Mouse (Mus musculus) heart, postnatal 4 days (tissue): ENCODE data around the gene Mettl2. TPM values are rescaled to one million over a fixed set of nuclear protein-coding genes. Genes with fewer than 3 reads are reported as not detected.
"Not testable (repeated sequence)": the region's sequence is repeated elsewhere in the genome, so short reads cannot be mapped to it uniquely, and the experiment has no call there.

ENCODE experiments used
- DNase-seq: peaks from one replicate; pipeline ENCODE4 v3.0.0; 2021
- total RNA-seq, 2 experiments: library from RNA; stranded (reverse); gene quantifications; 2 replicates each; pipeline ENCODE4 v1.2.3; 2021

Gene Mettl2
- 10 to 100 TPM; 16.2 TPM for total RNA-seq

DNA sequence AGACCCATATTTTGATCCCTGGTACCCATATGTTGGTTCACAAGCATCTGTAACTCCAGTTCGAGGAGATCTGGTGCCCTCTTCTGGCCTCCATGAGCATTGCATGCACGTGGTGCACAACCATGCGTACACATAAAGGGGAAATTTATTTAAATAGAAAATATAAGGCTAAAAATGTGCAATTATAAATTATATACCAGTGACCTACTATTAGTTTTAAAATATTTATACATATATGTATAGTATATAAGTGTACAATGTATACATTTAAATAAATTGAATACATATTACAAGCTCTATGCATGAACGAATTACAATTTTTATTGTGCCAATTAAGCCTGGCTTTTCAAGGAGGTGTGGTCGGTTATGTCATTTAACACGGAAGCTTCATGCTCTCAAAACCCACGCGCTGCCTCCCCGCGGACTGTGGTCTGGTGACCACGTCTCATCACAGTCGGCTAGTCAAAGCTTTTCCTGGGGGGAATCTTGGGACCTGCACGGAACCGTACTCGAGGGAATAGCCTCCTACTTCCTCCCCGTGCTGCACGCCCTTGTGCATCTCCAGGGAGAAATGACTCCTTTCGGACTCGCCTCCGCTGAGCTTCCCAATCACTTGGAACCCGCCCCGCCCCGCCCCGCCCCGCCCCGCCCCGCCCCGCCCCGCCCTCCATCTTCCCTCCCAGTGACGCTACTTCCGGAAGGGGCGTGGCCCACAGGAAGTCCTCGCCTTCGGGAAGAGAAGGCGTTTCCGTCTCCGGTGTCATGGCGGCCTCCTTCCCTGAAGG is at the start of gene Mettl2:
TSS of gene Mettl2 (plus strand) at position 691 of the 785 bp plus-strand sequence.
- peak; percentile 89 for DNase-seq

DNA sequence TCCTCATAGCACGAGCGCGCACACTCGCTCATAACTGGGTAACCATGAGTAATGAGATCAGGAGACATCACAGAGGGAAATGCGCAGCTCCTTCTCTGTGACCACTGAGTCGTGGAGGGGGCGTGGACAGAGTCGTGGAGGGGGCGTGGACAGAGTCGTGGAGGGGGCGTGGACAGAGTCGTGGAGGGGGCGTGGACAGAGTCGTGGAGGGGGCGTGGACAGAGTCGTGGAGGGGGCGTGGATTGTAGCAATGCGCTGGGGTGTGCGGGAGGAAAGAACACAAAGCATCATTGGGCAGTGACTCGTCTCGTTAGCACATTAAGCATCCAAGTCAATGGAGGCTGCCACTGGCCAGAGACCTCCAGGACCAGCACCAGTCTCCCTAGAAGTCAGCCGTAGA is 13.8 kb upstream of the Mettl2 start:
- DNase-seq = not testable (repeated sequence)

DNA sequence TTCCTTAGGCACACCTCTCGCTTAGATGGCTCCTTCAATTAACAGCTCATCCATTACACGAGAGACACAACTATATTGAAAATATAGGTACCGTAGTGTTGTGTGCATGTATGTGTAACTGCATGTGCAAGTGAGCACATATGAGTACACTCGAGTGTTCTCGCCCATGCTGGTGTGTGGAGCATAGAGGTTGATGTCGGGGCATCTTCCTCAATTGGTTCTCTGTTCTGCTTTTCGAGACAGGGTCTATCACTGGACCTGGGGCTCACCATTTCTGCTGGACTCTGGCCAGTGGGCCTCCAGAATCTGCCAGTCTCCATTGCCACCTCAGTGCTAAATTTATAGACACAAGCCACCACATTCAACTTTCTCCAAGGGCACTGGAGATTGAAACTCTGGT is 8.4 kb upstream of the Mettl2 start:
- DNase-seq = no peak

DNA sequence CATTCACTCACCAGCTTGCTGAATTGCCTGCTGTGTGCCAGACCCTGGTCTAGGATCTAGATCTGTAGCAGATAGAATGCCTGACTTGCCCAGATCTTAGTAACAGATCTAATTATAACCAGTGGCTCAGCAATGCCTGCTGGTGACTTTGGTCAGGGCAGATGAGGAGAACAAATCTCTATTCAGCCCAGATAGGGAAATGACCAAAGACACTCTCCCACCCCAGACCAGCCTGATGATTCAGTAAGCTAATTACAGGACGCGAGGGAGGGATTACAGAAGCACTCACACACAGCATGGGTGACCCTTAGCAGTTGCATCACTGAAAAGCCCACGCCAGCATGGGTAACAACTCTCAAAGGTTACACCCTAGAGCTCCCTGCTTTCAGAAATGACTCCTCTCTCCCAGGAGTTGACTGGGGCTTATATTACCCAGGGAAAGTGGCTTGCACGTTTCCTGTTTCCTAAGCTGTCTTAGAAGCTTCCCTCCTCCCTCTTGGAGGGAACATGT is 5.6 kb upstream of the Mettl2 start:
- no peak for DNase-seq

DNA sequence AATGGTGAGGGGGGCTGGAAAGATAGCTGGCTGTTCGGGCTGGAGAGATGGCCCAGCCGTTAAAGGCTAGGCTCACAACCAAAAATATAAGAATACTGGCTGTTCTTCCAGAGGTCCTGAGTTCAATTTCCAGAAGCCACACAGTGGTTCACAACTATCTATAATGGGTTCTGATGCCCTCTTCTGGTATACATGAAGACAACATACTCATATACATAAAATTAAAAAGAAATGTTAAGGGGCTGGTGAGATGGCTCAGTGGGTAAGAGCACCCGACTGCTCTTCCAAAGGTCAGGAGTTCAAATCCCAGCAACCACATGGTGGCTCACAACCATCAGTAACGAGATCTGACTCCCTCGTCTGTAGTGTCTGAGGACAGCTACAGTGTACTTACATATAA is 4.4 kb upstream of the Mettl2 start:
- DNase-seq = not testable (repeated sequence)

DNA sequence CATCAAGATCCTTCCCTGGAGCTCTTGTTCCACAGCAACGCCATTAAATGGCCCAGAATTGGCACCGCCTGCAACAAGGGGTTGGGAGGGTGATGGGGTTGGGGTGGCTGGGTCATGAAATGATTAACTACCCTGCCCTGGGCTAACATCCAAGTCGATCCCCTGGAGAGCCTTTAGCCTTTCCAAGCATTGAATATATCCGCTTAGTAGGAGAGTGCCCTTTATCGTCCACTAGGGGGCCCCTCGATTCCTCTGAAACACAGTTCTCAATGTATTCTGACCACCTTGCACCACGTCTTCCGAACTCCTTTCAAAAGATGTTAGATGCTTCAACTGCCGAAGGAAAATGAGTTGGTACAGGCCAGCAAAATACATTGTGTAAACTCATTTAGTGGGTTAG is 2.2 kb upstream of the Mettl2 start:
- peak; percentile 52 for DNase-seq

DNA sequence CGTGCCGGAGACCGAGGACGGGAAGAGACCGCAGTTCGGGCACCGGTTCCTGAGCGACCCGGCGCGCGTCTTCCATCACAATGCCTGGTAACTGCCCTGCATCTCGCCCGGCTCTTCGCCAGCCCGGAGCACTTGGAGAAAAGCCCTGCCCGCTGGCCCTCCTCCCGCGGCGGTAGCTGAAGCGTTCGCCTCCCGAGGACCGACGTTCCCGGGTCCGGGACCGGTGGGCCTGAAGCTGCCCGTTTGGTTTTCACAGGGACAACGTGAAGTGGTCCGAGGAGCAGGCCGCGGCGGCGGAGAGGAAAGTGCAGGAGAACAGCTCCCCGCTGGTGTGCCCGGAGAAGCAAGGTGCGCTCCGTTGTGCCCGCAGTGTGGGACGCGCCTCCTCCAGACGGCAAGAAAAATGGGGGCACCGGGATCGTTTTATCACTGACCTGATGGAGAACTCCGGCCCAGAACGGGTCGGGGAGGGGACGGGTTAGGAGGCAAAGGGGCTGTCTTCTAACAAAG is 350 bp downstream of the Mettl2 start:
- no peak for DNase-seq

DNA sequence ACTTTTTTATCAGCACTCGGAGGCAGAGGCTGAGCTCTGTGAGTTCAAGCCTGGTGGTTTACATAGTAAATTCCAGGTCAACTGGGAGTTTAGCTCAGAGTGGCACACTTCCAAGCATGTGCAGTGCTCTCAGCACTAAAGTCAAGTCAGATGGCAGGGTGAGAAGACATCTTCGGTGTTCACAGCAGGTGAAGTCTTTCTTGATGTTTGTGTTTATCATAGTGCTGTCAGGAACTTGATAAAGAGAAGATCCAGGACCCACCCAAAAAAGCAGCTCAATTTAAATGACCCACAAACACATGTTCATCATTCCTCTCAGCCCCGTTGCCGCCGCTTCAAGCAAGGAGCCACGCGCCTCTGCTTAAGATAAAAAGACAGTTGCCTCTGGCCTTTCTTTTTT is 9.5 kb downstream of the Mettl2 start:
- DNase-seq = no peak

DNA sequence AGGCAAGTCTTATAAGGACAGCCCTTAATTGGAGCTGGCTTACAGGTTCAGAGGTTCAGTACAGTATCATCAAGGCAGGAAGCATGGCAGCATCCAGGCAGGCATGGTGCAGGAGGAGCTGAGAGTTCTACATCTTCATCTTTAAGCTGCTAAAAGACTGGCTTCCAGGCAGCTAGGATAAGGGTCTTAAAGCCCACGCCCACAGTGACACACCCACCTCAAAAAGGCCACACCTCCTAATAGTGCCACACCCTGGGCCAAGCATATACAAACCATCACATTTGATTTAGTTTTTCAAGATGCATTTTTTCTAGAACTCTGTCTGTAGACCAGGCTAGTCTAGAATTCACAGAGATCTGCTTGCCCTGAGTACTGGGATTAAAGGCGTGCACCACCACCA is 11.0 kb downstream of the Mettl2 start:
- DNase-seq = not testable (repeated sequence)

DNA sequence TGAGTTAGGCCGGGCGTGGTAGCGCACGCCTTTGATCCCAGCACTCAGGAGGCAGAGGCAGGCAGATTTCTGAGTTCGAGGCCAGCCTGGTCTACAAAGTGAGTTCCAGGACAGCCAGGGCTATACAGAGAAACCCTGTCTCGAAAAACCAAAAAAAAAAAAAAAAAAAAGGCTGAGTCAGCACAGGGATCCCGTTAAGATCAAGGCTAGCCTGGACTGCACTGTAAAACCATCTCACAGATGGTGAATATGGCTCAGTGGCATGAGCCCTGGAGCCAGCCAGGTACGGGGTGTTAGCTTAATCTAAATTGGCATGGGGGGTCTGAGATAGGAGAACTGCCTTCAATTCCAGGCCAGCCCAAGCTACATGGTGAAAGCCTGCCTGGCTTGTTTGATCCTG is 14.3 kb downstream of the Mettl2 start:
- DNase-seq = not testable (repeated sequence)

DNA sequence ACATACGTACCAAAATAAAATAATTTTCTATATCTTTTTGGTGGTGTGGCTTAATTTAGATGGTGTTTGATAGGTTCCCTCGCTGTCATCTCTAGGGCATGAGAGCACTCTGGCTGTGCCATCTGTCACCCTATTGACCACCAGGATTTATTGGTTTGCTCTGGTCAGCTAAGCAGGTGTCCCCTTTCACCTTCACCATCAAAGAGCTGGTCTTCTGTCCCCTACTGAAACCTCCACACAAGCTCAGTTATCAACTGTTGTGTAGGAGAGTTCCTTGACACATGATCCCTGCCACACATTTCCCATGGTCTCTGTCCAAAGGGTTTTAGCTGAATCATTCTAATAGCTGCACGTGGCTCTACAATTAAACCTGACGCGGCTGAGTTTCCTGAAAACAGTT is 14.9 kb downstream of the Mettl2 start:
- no peak for DNase-seq

DNA sequence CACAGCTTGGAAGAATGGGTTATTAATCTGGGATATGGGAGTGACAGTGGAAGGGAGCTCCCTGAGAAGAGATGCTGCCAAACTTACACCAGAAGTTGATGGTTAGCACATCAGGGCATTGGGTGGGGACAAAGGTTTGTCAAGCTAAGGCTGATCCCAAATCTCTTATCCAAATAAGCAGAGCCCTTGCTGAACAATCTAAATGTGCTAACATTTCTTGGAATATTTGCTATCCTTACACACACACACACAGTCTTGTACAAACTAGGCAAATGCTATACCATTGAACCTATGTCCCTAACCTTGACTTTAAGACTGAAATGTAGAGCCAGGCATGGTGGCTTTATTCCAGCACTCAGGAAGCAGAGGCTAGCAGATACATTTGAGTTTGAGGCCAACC is 17.3 kb downstream of the Mettl2 start:
- DNase-seq = no peak

DNA sequence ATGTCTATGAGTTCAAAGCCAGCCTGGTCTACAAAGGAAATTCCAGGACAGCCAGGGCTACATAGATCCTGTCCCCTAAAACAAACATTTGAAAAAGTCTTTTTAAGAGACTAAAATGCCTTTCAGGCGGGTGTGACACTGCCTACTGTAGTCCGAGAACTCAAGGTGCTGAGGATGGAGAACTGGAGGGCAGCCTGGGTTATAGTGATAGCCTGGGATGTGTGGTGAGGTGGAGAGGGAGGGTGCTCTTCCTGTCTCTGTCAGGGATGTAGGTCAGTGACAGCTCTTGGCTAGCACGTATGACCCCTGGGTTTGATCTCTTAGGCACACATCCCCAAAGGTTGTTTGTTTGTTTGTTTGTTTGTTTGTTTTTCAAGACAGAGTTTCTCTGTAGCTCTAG is 17.9 kb downstream of the Mettl2 start:
- DNase-seq = no peak

DNA sequence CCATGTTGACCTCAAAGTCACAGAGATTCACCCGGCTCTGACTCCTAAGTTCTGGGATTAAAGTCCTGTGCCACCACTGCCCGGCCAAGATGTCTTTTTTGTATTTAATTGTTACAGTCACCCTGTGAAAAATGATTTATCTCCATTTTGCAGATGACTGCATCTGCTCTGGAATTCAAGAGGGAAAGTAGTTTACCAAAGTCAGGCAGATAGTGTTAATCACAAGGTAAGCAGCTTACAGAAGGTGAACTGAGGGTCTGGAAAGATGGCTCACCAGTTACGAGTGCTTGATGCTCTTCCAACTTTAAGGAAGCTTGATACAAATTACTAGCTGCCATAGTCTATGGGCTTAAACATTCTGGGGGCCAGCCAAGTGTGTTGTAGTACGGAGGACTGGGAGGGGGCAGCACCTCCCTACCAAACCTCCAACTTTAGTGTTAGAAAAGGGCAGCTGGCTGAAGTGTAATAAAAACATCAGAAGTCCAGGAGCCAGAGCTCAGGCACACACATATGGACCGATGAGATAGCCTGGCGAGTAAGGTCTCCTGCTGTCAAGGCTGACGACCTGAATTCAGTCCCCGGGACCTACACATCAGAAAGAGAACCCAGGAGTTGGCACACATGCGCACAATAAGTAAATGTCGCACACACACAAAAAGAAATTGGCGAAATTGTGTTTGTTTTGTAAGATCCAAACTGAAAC is 18.4 kb downstream of the Mettl2 start:
- peak; percentile 26 for DNase-seq

DNA sequence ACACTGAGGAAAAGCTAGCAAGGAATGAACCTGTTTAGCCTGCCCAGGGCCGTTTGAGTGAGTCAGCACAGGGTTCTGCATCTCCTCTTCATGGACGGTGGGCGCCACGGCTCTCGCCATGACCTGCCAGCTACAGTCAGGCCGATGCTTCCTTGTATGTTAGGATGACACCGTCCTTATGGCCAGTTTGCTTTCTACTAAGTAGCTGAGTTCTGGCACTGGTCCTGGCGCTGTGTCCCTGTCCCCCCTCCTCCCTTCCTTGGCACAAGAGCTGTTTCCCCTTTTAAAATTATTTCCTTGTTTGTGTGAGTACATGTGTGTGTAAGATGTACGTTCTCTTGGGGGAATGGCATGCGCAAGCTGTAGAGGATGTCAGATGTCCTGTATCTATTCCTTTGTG is 19.0 kb downstream of the Mettl2 start:
- DNase-seq = no peak

DNA sequence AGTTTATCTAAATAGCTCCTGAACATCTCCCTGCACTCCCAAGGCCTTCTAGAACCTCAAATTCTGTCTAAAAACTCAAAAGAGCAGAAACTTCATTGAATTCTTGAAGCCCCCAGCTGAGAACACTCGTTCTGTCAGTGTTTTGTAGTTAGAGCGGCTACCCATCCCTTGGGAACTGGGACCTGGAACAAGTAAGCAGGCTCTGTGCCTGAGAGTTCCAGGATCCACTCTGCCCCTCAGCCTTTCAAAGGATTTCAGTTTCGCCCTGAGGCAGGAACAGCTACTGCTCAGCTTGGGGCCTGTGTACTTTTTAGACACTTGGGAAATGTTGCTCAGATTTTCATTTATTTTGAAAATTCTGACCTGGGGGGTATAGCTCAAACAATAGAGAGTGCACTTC is 20.4 kb downstream of the Mettl2 start, which contains the start of gene Gm10842:
TSS of gene Gm10842 (plus strand) at position 301 of the 400 bp plus-strand sequence.
- DNase-seq = no peak

DNA sequence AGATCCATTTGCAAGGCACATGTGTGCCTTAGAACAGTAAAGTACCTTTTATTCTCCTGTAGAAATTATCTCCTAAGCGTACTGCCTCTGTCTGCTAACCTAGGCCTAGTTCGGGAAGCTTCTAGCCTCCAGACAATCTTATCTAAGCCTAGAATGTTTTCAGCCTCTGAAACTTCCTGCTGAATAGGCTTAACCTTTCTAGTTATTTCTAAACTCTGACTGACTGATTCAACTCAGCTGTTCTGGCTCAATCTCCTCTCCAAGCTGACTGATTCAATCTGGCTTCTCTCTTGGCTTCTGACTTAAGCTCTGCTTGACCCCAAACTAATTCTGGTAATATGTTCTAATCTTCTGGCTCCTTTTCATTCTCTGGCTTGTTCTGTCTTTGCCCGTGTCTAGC is 23.1 kb downstream of the Mettl2 start:
- no peak for DNase-seq

DNA sequence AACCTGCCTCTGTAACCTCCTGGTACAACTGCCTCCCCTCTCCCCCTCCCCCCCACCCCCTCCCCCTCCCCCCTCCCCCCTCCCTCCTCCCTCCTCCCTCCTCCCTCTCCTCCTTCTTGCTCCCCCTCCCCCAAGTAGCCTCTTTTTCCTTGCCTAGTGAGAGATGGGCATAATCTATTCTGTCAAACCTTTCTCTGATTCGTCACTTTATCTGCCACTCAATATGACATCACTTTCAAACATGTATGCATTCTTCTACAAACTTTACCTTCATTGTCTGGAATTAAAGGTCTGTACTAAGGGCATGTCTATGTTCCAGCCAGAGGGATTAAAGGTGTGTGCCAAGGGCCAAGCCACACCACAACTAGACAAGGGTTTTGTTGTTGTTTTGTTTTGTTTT is 23.5 kb downstream of the Mettl2 start:
- DNase-seq = no peak

DNA sequence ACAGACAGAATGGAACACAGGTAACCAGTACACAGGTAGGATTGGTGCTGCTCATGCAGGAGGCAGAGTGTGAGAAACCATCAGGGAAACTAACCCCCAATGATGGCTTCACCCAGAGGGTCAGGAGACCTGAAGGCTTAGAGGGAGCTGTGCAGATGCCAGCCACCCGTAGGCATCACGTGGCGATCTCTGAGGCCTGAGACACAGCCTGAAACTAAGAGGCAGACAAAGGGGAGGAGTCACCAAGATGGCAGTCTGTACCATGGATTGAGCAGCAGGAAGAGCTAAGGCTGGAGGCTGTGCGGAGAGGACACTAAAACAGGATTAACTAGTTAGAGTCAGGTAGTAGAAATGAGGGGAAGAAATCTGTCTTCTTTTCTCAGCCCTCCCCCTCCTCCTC is 24.5 kb downstream of the Mettl2 start:
- no peak for DNase-seq

DNA sequence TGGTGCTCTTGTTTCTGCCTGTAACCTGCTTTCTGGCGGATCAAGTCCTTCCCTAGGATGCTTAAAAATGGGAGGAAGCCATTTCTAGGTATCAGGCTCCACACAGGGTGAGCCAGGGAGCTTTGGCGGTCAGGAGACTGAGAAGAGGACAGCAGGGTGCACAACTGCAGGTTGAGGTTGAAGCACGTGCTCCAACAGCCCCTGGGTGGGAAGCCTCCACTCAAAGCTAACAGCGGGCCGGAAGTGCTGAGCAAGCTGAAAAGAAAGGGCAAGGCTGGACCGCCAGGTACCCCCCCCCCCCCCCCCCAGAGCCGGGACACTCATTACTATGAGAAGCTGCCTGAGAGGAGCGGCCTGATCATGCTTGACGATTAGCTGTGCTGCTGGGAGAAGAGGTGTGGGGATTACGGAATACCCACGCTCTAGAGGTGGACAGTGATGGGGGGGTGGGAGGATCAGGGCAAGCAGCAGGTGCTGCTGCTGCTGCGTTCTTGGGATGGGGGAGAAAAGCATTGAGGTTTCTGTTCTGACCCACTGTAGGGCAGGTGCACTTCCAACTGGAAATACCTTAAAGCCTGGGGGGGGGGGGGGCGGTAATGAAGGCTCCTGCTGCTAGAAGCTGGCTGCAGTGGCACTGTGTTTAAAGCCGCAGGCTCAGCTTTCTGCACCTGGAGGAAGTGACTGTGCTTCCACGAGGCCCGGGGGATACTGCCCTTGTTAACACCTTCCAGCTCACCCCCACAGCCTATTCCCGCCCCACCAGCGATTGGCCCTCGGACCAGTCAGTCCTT is 25.2 kb downstream of the Mettl2 start:
- DNase-seq = no peak

DNA sequence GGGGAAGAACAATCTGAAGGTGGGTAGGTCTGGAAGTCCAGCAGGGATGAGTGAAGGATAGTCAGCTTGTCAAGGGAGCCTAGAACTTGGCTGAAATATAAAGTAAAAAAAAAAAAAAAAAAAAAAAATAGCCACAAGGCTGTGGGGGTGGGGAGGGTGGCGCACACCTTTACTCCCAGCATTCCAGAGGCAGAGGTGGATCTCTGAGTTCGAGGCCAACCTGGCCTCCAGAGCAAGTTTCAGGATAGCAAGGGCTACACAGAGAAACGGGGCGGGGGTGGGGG is 25.7 kb downstream of the Mettl2 start:
- DNase-seq = no peak

DNA sequence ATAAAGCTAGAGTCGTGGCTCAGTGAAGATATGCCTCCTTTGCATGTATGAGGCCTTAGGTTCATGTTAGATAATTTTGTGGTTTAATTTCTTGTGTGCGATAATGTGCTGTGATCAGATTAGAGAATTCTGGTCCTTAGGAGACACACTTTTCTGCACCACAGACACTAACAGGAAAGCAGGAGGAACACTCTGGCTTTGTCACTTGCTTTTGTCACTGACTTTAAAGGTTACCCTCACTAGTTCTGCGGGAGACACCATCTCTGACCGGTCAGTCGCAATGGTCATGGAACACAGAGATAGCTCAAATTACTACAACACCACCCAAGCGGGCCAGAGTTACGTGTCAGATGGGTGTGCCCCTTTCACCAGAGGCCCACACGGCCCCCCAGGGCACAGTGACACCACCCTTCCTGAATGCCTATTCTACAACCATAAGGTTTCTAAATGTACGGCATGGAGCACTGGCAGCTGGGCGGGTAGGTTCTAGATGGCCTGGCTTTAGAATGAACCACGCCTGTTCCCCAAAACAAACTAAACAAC is 26.2 kb downstream of the Mettl2 start:
- no peak for DNase-seq
